Mouse (Mus musculus): Measurements from ENCODE around the gene Trpc2.

GRCm38 (mm10) chr7:102137898-102138297 lies 55.0 kb downstream of the Trpc2 start:
- TF ChIP-seq CTCF (IDR thresholded peaks at IDR 0.05; ENCODE audit: low read depth), result no peak
- TF ChIP-seq EP300 (IDR thresholded peaks at IDR 0.05; ENCODE audit: low read depth), result no peak

All from liver, postnatal 0 days (tissue).